Mouse (Mus musculus): ENCODE measurements around the gene Dnah7c. TPM values are rescaled to one million over a fixed set of nuclear protein-coding genes. Genes with fewer than 3 reads are reported as not detected.
A peak's percentile ranks its signal among the peaks of the same experiment; 100 is the strongest.

The Dnah7c gene
- polyA plus RNA-seq, 1 experiment, result not detected

DNA sequence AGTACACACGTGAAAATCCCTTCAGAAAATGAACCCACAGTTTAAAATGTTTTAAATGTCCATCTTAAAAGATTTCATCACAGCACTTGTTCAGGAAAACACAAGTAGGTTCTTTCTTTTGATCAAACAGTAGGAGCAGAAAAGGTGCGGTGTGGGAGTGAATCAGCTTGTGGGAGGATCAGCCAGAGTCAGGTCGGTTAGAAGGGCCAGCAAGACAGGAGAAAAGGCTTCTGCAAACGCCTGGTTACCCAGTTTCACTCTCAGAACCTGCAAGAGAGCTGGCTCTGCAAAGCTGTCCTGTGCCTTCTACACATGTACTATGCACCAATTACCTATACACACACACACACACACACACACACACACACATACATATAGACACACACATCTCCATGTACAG is 418.0 kb downstream of the Dnah7c start:
- TF ChIP-seq CTCF (IDR thresholded peaks at IDR 0.05; ENCODE audit: insufficient read depth, low read depth, low read length) (no peak), POLR2A (IDR thresholded peaks at IDR 0.05; ENCODE audit: insufficient read depth, low read depth, low read length) (no peak)
- Histone ChIP-seq H3K27ac (ENCODE audit: insufficient read depth, low read depth, low read length) (0 out of 2 replicates have a peak overlapping the region, but pooled peaks have one; percentile 20), H3K4me1 (ENCODE audit: control insufficient read depth, insufficient read depth, low read length) (peaks cover 3% of the 10 kb centered on the region; the same call in 1 of the 2 replicates), H3K4me3 (ENCODE audit: insufficient read depth, low read depth, low read length) (no peak overlapping the region)
- WGBS, result 57% methylated on average over 4 of the region's 4 CpGs

DNA sequence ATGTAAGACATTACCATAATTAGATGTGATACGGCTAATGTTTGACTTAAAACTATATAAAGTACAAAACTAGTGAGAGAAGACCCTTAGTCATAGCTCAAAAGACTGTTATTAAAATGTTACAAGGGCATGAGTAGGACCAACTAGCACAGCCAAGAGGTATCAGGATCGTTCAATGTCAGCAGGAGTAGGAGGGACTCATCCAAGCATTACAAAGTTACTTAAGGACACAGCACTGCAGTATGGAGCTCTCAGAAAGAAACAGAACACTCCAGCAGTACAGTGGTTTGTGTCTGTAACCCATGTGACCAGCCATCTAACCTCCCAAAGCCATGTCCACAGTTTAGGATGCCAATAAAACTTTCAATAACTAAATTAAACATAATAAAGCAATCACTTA is 418.9 kb downstream of the Dnah7c start:
- no peak overlapping the region for H3K4me3 ChIP-seq (ENCODE audit: insufficient read depth, low read depth, low read length)
- H3K4me1 ChIP-seq (ENCODE audit: control insufficient read depth, insufficient read depth, low read length), result peaks cover 3% of the 10 kb centered on the region; the same call in 1 of the 2 replicates
- TF ChIP-seq POLR2A (IDR thresholded peaks at IDR 0.05; ENCODE audit: insufficient read depth, low read depth, low read length) (no peak), CTCF (IDR thresholded peaks at IDR 0.05; ENCODE audit: insufficient read depth, low read depth, low read length) (no peak)
- H3K27ac ChIP-seq (ENCODE audit: insufficient read depth, low read depth, low read length), result no peak overlapping the region
- WGBS, result 34% methylated on average over 2 of the region's 2 CpGs

GRCm38 (mm10) chr1:46845221-46845620 is 419.8 kb downstream of the Dnah7c start:
- Histone ChIP-seq H3K4me3 (ENCODE audit: insufficient read depth, low read depth, low read length) (no peak overlapping the region), H3K27ac (ENCODE audit: insufficient read depth, low read depth, low read length) (no peak overlapping the region), H3K4me1 (ENCODE audit: control insufficient read depth, insufficient read depth, low read length) (peaks cover 3% of the 10 kb centered on the region; the same call in 1 of the 2 replicates)
- TF ChIP-seq POLR2A (IDR thresholded peaks at IDR 0.05; ENCODE audit: insufficient read depth, low read depth, low read length), result no peak
- WGBS, result 53% methylated on average over 5 of the region's 5 CpGs

DNA sequence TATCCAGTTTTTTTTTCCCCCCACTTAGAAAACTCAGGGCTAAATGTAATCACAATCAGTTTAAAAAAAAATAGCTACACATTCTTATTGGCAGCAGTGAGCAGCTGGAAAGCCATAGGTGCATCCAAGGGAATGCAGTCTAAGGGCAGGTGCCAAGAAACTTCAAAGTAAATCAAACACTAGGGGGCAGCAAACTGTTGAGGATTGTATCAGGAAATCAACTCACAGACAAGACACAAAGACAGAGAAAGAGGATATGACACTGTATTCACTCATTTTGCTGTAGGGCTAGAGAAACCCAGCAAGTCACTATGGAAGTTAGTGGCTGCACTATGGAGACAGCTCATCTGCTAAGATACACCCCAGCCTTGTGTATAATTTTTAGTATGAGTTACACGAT is 424.4 kb downstream of the Dnah7c start:
- Histone ChIP-seq H3K27ac (ENCODE audit: insufficient read depth, low read depth, low read length) (no peak overlapping the region), H3K4me3 (ENCODE audit: insufficient read depth, low read depth, low read length) (no peak overlapping the region)

DNA sequence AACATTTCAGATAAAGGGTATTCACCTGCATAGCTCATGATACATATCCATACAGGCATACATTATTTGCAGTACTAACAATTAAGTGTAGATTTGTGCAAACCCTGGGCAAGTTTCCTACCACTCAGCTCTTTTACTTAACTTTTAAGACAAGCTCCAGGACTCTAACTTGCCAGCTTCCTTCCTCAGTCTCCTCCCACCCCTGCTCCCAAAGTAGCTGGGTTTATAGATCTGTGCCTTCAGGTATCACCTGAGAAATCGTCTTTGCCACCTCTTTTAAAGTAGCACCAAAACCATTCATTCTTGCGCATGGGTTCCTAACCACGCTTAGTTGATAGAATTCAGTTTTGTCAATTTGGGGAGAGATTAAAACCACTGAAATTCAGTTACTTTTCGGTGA is 426.2 kb downstream of the Dnah7c start:
- 56% methylated on average over 4 of the region's 4 CpGs for WGBS
- no peak overlapping the region for H3K4me3 ChIP-seq (ENCODE audit: insufficient read depth, low read depth, low read length)
- no peaks in the 10 kb centered on the region for H3K4me1 ChIP-seq (ENCODE audit: control insufficient read depth, insufficient read depth, low read length)
- TF ChIP-seq POLR2A (IDR thresholded peaks at IDR 0.05; ENCODE audit: insufficient read depth, low read depth, low read length), result no peak
- no peak for TF ChIP-seq CTCF (IDR thresholded peaks at IDR 0.05; ENCODE audit: insufficient read depth, low read depth, low read length)
- no peak overlapping the region for H3K27ac ChIP-seq (ENCODE audit: insufficient read depth, low read depth, low read length)

More for the DNA sequence above, 424.4 kb downstream of the Dnah7c start:
- no peaks in the 10 kb centered on the region for H3K4me1 ChIP-seq (ENCODE audit: control insufficient read depth, insufficient read depth, low read length)
- no peak for TF ChIP-seq POLR2A (IDR thresholded peaks at IDR 0.05; ENCODE audit: insufficient read depth, low read depth, low read length)
- no peak for TF ChIP-seq CTCF (IDR thresholded peaks at IDR 0.05; ENCODE audit: insufficient read depth, low read depth, low read length)
- 44% methylated on average over 1 of the region's 1 CpGs for WGBS

- Histone ChIP-seq H3K27ac (ENCODE audit: insufficient read depth, low read depth, low read length) (peak overlapping the region; percentile 81; the same call in 1 of the 2 replicates), H3K4me1 (ENCODE audit: control insufficient read depth, insufficient read depth, low read length) (no peaks in the 10 kb centered on the region), H3K4me3 (ENCODE audit: insufficient read depth, low read depth, low read length) (peak overlapping the region; percentile 83)
- no peak for TF ChIP-seq CTCF (IDR thresholded peaks at IDR 0.05; ENCODE audit: insufficient read depth, low read depth, low read length)
- no peak for TF ChIP-seq POLR2A (IDR thresholded peaks at IDR 0.05; ENCODE audit: insufficient read depth, low read depth, low read length)
- 4% methylated on average over 4 of the region's 4 CpGs for WGBS
Measured at GRCm38 (mm10) chr1:46852216-46852599, 426.8 kb downstream of the Dnah7c start.

GRCm38 (mm10) chr1:46852600-46853272 is 427.3 kb downstream of the Dnah7c start:
- Histone ChIP-seq H3K27ac (ENCODE audit: insufficient read depth, low read depth, low read length) (peak overlapping the region; percentile 81), H3K4me3 (ENCODE audit: insufficient read depth, low read depth, low read length) (peak overlapping the region; percentile 83), H3K4me1 (ENCODE audit: control insufficient read depth, insufficient read depth, low read length) (no peaks in the 10 kb centered on the region)
- no peak for TF ChIP-seq POLR2A (IDR thresholded peaks at IDR 0.05; ENCODE audit: insufficient read depth, low read depth, low read length)
- TF ChIP-seq CTCF (IDR thresholded peaks at IDR 0.05; ENCODE audit: insufficient read depth, low read depth, low read length), result no peak
- WGBS, result under 1% methylated on average over 75 of the region's 75 CpGs

- under 1% methylated on average over 86 of the region's 86 CpGs for WGBS
- TF ChIP-seq CTCF (IDR thresholded peaks at IDR 0.05; ENCODE audit: insufficient read depth, low read depth, low read length), result no peak
- peak; percentile 98 for TF ChIP-seq POLR2A (IDR thresholded peaks at IDR 0.05; ENCODE audit: insufficient read depth, low read depth, low read length)
Measured at GRCm38 (mm10) chr1:46853317-46854035, 428.1 kb downstream of the Dnah7c start.

More at GRCm38 (mm10) chr1:46853317-46854035, 428.1 kb downstream of the Dnah7c start:
- no peaks in the 10 kb centered on the region for H3K4me1 ChIP-seq (ENCODE audit: control insufficient read depth, insufficient read depth, low read length)
- H3K4me3 ChIP-seq (ENCODE audit: insufficient read depth, low read depth, low read length), result peak overlapping the region; percentile 83
- H3K27ac ChIP-seq (ENCODE audit: insufficient read depth, low read depth, low read length), result peak overlapping the region; percentile 94

Measured in olfactory bulb, adult 2 months (tissue).